Mouse (Mus musculus): ENCODE measurements around the gene Fabp3. TPM values are rescaled to one million over a fixed set of nuclear protein-coding genes. Genes with fewer than 3 reads are reported as not detected.

Fabp3 gene
- polyA plus RNA-seq, 1 experiment from 2014 or later = 31.5 TPM

DNA sequence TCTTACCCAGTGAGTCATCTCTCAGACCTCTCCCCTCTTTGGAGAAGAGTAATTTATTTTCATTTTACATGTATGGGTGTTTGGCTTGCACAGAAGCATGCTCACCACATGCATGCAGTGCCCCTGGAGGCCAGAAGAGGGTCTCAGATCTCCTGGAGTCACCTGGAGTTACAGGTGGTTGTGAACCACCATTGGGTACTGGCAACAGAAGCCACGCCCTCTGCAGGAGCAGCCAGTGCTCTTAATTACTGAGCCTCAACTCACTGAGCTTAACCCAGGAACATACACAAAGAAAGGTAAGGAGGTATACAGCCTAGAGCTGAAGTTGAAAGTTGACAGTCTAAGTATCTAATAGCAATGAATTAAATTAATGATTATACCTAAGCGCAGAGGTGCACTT is 17.1 kb downstream of the Fabp3 start:
- no peak overlapping the region for H3K4me3 ChIP-seq (ENCODE audit: low read depth, low read length)
- no peak overlapping the region for H3K4me2 ChIP-seq (ENCODE audit: low read depth)
- DNase-seq (ENCODE audit: low spot score) (no peak), ATAC-seq (ENCODE audit: insufficient read depth, low FRiP score, low TSS enrichment) (no peak)
- no peak overlapping the region for H3K9ac ChIP-seq (ENCODE audit: low read length)
- H3K27me3 ChIP-seq (ENCODE audit: control insufficient read depth, insufficient read depth, low read length) = no peaks in the 10 kb centered on the region
- H3K4me1 ChIP-seq (ENCODE audit: control insufficient read depth, insufficient read depth, low read length) = no peaks in the 10 kb centered on the region
- WGBS = 91% methylated on average over 2 of the region's 2 CpGs
- peaks cover 7% of the 10 kb centered on the region for H3K36me3 ChIP-seq (ENCODE audit: control insufficient read depth, insufficient read depth, low read length)
- H3K27ac ChIP-seq (ENCODE audit: low read depth, low read length) = no peak overlapping the region
- no peaks in the 10 kb centered on the region for H3K9me3 ChIP-seq (ENCODE audit: control insufficient read depth, low read length)

GRCm38 (mm10) chr4:130327366-130327765 is 19.0 kb downstream of the Fabp3 start:
- H3K36me3 ChIP-seq (ENCODE audit: control insufficient read depth, insufficient read depth, low read length) = peaks cover 5% of the 10 kb centered on the region; the same call in 1 of the 2 replicates
- no peaks in the 10 kb centered on the region for H3K9me3 ChIP-seq (ENCODE audit: control insufficient read depth, low read length)
- WGBS = 87% methylated on average over 9 of the region's 9 CpGs
- no peak for DNase-seq (ENCODE audit: low spot score)
- no peak overlapping the region for H3K9ac ChIP-seq (ENCODE audit: low read length)
- no peak overlapping the region for H3K4me2 ChIP-seq (ENCODE audit: low read depth)
- no peak overlapping the region for H3K4me3 ChIP-seq (ENCODE audit: low read depth, low read length)
- ATAC-seq (ENCODE audit: insufficient read depth, low FRiP score, low TSS enrichment) = no peak
- no peaks in the 10 kb centered on the region for H3K27me3 ChIP-seq (ENCODE audit: control insufficient read depth, insufficient read depth, low read length)
- no peaks in the 10 kb centered on the region for H3K4me1 ChIP-seq (ENCODE audit: control insufficient read depth, insufficient read depth, low read length)
- H3K27ac ChIP-seq (ENCODE audit: low read depth, low read length) = no peak overlapping the region

DNA sequence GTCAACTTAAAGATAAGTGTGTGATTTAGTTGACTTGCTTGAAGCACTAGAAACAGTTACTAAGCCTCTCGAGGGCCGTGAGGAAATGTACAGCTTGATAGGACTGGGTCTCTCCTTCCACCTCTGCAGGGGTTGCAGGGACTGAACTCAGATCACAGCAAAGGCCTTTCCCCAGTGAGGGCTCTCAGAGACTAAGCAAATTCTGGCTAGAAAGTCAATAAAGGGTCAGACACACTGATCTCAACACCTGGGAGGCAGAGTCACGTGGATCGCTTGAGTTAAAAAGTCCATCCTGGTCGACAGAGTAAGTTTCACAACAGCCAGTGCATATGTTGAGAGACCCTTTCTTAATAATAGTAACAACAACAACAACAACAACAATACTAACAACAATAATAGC is 27.5 kb downstream of the Fabp3 start:
- no peak for ATAC-seq (ENCODE audit: insufficient read depth, low FRiP score, low TSS enrichment)
- Histone ChIP-seq H3K4me3 (ENCODE audit: low read depth, low read length) (no peak overlapping the region), H3K27me3 (ENCODE audit: control insufficient read depth, insufficient read depth, low read length) (no peaks in the 10 kb centered on the region), H3K9ac (ENCODE audit: low read length) (no peak overlapping the region), H3K27ac (ENCODE audit: low read depth, low read length) (no peak overlapping the region), H3K9me3 (ENCODE audit: control insufficient read depth, low read length) (no peaks in the 10 kb centered on the region), H3K36me3 (ENCODE audit: control insufficient read depth, insufficient read depth, low read length) (peaks cover 10% of the 10 kb centered on the region), H3K4me2 (ENCODE audit: low read depth) (no peak overlapping the region), H3K4me1 (ENCODE audit: control insufficient read depth, insufficient read depth, low read length) (no peaks in the 10 kb centered on the region)
- no peak for DNase-seq (ENCODE audit: low spot score)
- 92% methylated on average over 5 of the region's 5 CpGs for WGBS

GRCm38 (mm10) chr4:130341691-130342090 is 33.3 kb downstream of the Fabp3 start:
- ATAC-seq (ENCODE audit: insufficient read depth, low FRiP score, low TSS enrichment) (no peak), DNase-seq (ENCODE audit: low spot score) (peak; percentile 53)
- H3K9ac ChIP-seq (ENCODE audit: low read length) = no peak overlapping the region
- no peak overlapping the region for H3K4me2 ChIP-seq (ENCODE audit: low read depth)
- WGBS = 36% methylated on average over 4 of the region's 4 CpGs
- no peak overlapping the region for H3K4me3 ChIP-seq (ENCODE audit: low read depth, low read length)
- H3K36me3 ChIP-seq (ENCODE audit: control insufficient read depth, insufficient read depth, low read length) = peaks cover 8% of the 10 kb centered on the region
- H3K9me3 ChIP-seq (ENCODE audit: control insufficient read depth, low read length) = no peaks in the 10 kb centered on the region
- H3K27me3 ChIP-seq (ENCODE audit: control insufficient read depth, insufficient read depth, low read length) = no peaks in the 10 kb centered on the region
- no peaks in the 10 kb centered on the region for H3K4me1 ChIP-seq (ENCODE audit: control insufficient read depth, insufficient read depth, low read length)
- no peak overlapping the region for H3K27ac ChIP-seq (ENCODE audit: low read depth, low read length)

DNA sequence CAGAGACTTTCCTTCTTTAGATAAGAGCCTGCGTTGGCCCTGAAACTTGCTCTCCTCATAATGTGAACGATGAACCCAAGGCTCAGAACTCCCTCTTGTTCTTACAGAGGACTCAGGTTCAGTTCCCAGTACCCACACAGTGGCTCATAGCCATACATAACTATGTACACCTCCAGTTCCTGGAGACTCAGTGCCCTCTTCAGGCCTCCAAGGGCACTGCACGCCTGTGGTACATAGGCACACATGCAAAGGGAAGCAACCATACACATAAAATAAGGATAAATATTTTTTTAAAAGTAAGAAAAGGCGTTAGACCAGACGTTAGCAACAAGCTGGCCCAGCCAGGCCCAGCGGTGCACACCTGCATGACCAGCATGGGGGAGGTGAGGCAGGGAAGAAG is 41.3 kb downstream of the Fabp3 start:
- Histone ChIP-seq H3K27me3 (ENCODE audit: control insufficient read depth, insufficient read depth, low read length) (no peaks in the 10 kb centered on the region), H3K4me1 (ENCODE audit: control insufficient read depth, insufficient read depth, low read length) (no peaks in the 10 kb centered on the region), H3K9ac (ENCODE audit: low read length) (no peak overlapping the region), H3K36me3 (ENCODE audit: control insufficient read depth, insufficient read depth, low read length) (peaks cover 14% of the 10 kb centered on the region), H3K4me2 (ENCODE audit: low read depth) (no peak overlapping the region), H3K9me3 (ENCODE audit: control insufficient read depth, low read length) (no peaks in the 10 kb centered on the region), H3K27ac (ENCODE audit: low read depth, low read length) (no peak overlapping the region), H3K4me3 (ENCODE audit: low read depth, low read length) (no peak overlapping the region)
- ATAC-seq (ENCODE audit: insufficient read depth, low FRiP score, low TSS enrichment) (no peak), DNase-seq (ENCODE audit: low spot score) (no peak)
- WGBS = 92% methylated on average over 6 of the region's 6 CpGs

DNA sequence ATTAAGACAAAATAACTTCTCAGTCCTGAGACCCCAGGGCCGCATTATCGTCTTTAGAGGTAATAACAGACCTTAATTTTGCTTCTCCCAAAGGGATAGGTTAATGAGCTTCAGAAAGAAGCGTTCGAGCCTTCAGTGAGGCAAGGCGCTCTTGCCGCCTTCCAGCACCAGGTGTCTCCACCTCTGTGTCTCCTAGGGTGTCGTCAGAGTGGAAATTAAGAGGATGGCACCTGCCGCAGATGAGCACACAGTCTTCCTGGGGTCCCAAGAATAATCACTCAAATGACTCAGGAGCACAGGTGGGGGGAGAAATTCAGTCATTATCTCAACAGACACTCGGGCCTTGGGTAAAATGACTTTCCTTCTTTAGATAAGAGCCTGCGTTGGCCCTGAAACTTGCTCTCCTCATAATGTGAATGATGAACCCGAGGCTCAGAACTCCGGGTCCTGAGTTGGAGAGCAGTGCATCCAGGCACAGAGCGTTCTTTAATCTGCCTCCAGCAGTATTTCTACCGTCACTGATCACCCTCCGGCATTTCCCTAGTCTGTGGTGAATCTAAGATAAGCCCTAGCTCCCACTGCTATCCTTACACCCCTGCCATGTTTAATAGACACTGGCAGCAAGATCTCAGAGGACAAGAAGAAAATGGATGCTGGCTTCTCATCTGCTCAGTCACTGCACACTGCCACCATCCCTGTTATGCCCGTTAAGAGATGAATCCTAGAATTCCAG is 42.5 kb downstream of the Fabp3 start:
- H3K4me2 ChIP-seq (ENCODE audit: low read depth) = no peak overlapping the region
- peaks cover 14% of the 10 kb centered on the region for H3K36me3 ChIP-seq (ENCODE audit: control insufficient read depth, insufficient read depth, low read length)
- no peak overlapping the region for H3K4me3 ChIP-seq (ENCODE audit: low read depth, low read length)
- 89% methylated on average over 16 of the region's 16 CpGs for WGBS
- no peak overlapping the region for H3K27ac ChIP-seq (ENCODE audit: low read depth, low read length)
- no peaks in the 10 kb centered on the region for H3K9me3 ChIP-seq (ENCODE audit: control insufficient read depth, low read length)
- ATAC-seq (ENCODE audit: insufficient read depth, low FRiP score, low TSS enrichment) = no peak
- no peaks in the 10 kb centered on the region for H3K27me3 ChIP-seq (ENCODE audit: control insufficient read depth, insufficient read depth, low read length)
- H3K9ac ChIP-seq (ENCODE audit: low read length) = no peak overlapping the region
- DNase-seq (ENCODE audit: low spot score) = no peak
- H3K4me1 ChIP-seq (ENCODE audit: control insufficient read depth, insufficient read depth, low read length) = no peaks in the 10 kb centered on the region

DNA sequence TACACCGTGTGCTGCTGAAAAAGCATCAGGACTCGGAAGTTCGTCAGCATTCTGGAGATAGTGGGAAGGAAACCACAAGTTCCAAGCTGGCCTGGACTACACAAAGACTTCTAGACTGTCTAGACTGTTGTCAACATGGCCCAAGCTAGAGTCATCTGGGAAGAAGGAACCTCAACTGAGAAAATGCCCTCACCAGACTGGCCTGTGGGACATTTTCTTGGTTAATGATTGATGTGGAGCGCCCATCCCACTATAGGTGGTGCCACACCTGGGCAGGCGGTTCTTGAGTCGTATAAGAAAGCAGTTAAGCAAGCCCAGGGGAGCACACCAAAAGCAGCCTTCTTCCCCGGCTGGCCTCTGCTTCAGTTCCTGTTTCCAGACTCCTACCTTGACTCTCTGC is 44.2 kb downstream of the Fabp3 start:
- DNase-seq (ENCODE audit: low spot score) = no peak
- Histone ChIP-seq H3K9me3 (ENCODE audit: control insufficient read depth, low read length) (no peaks in the 10 kb centered on the region), H3K27me3 (ENCODE audit: control insufficient read depth, insufficient read depth, low read length) (no peaks in the 10 kb centered on the region), H3K27ac (ENCODE audit: low read depth, low read length) (no peak overlapping the region), H3K4me3 (ENCODE audit: low read depth, low read length) (no peak overlapping the region), H3K4me2 (ENCODE audit: low read depth) (no peak overlapping the region), H3K36me3 (ENCODE audit: control insufficient read depth, insufficient read depth, low read length) (peaks cover 14% of the 10 kb centered on the region), H3K9ac (ENCODE audit: low read length) (no peak overlapping the region), H3K4me1 (ENCODE audit: control insufficient read depth, insufficient read depth, low read length) (no peaks in the 10 kb centered on the region)
- no peak for ATAC-seq (ENCODE audit: insufficient read depth, low FRiP score, low TSS enrichment)
- WGBS = 93% methylated on average over 7 of the region's 7 CpGs

- peaks cover 16% of the 10 kb centered on the region for H3K4me1 ChIP-seq (ENCODE audit: control insufficient read depth, insufficient read depth, low read length)
- no peak for ATAC-seq (ENCODE audit: insufficient read depth, low FRiP score, low TSS enrichment)
These were observed 49.6 kb downstream of the Fabp3 start for GRCm38 (mm10) chr4:130357946-130358345.

DNA sequence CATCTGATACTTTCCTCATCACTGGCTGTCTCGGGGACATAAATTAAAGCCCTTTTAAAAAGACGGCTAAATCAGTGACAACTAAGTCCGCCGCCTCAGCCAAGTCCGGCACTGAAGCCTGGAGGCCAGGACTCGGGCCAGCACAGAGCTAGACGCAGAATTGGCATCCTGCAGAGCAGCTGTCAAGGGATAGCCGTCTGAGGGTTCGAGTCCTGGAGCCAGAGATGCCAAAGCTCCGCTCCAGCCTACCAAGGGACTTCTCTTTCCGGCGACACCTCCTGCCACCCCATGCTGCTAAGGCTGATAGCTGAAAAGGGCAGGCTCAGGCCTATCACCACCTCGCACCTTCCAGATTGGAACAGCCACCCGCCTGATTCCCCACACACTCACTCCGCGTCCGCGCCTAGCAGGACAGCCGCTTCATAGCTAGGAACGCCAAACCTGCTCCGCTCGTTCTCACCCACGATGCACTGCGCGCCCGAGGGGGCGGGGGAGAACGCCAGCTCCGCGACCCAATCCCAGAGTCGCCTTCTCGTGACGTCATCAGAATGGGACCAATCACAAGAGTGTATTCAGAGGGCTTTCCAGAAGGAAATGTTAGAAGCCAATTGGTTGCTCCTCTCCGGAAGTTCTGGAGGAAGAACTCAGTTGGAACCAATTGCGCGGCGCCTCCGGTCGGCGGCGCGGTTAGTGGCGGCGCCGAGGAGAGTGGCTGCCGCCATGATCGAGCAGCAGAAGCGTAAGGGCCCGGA is 51.3 kb downstream of the Fabp3 start, which contains the start of the genes Zcchc17 and Snrnp40:
TSS of gene Zcchc17 (minus strand) at position 458 of the 752 bp plus-strand sequence.
TSS of gene Snrnp40 (plus strand) at position 647 of the 752 bp plus-strand sequence.
- peak; percentile 98 for DNase-seq (ENCODE audit: low spot score)
- Histone ChIP-seq H3K4me1 (ENCODE audit: control insufficient read depth, insufficient read depth, low read length) (peaks cover 16% of the 10 kb centered on the region), H3K9me3 (ENCODE audit: control insufficient read depth, low read length) (no peaks in the 10 kb centered on the region), H3K4me2 (ENCODE audit: low read depth) (peak within 1 kb of the TSS; percentile 77), H3K4me3 (ENCODE audit: low read depth, low read length) (peak within 1 kb of the TSS; percentile 90), H3K36me3 (ENCODE audit: control insufficient read depth, insufficient read depth, low read length) (peaks cover 2% of the 10 kb centered on the region), H3K27me3 (ENCODE audit: control insufficient read depth, insufficient read depth, low read length) (no peaks in the 10 kb centered on the region), H3K27ac (ENCODE audit: low read depth, low read length) (peak within 1 kb of the TSS; percentile 56; the same call in 1 of the 2 replicates), H3K9ac (ENCODE audit: low read length) (peak within 1 kb of the TSS; percentile 89)
- peak; percentile 99 for ATAC-seq (ENCODE audit: insufficient read depth, low FRiP score, low TSS enrichment)
- WGBS = 1% methylated on average over 49 of the region's 49 CpGs

More at GRCm38 (mm10) chr4:130357946-130358345, 49.6 kb downstream of the Fabp3 start:
- H3K27ac ChIP-seq (ENCODE audit: low read depth, low read length) = no peak overlapping the region
- DNase-seq (ENCODE audit: low spot score) = no peak
- H3K9me3 ChIP-seq (ENCODE audit: control insufficient read depth, low read length) = no peaks in the 10 kb centered on the region
- H3K4me2 ChIP-seq (ENCODE audit: low read depth) = no peak overlapping the region
- H3K36me3 ChIP-seq (ENCODE audit: control insufficient read depth, insufficient read depth, low read length) = peaks cover 2% of the 10 kb centered on the region
- no peak overlapping the region for H3K9ac ChIP-seq (ENCODE audit: low read length)
- no peaks in the 10 kb centered on the region for H3K27me3 ChIP-seq (ENCODE audit: control insufficient read depth, insufficient read depth, low read length)
- H3K4me3 ChIP-seq (ENCODE audit: low read depth, low read length) = no peak overlapping the region

Data from neural tube, embryonic 11.5 days (tissue).